Mouse (Mus musculus): ENCODE results near the gene Cep131. TPM values are rescaled to one million over a fixed set of nuclear protein-coding genes. Genes with fewer than 3 reads are reported as not detected.

The Cep131 gene
- polyA plus RNA-seq (2014; fragmentation: Illumina TruSeq; extraction: RNeasy Lipid Tissue Mini Kit (QIAGEN cat#74804); ENCODE audit: low read depth, low replicate concordance), result not detected

GRCm38 (mm10) chr11:120086702-120087152 is at the start of gene Cep131:
Cep131 (minus strand) TSS chr11:120086827.

GRCm38 (mm10) chr11:120098588-120099511 is 12.2 kb upstream of the Cep131 start, which contains the start of the genes Tepsin and Ndufaf8:
Tepsin (minus strand) TSS chr11:120098731.
Ndufaf8 (plus strand) TSS chr11:120098928.

GRCm38 (mm10) chr11:120046553-120047191 is 40.0 kb downstream of the Cep131 start, which contains the start of gene Aatk:
Aatk (minus strand) TSS chr11:120047167.

Other genes with a start within 250 kb of the Cep131 start
- 2.3 TPM for gene Chmp6, start 173.4 kb downstream of the Cep131 start, polyA plus RNA-seq (2014; fragmentation: Illumina TruSeq; extraction: RNeasy Lipid Tissue Mini Kit (QIAGEN cat#74804); ENCODE audit: low read depth, low replicate concordance)
- gene Baiap2, start 144.1 kb downstream of the Cep131 start, polyA plus RNA-seq (2014; fragmentation: Illumina TruSeq; extraction: RNeasy Lipid Tissue Mini Kit (QIAGEN cat#74804); ENCODE audit: low read depth, low replicate concordance), result 3.5 TPM
- gene Aatk, start 39.7 kb downstream of the Cep131 start, polyA plus RNA-seq (2014; fragmentation: Illumina TruSeq; extraction: RNeasy Lipid Tissue Mini Kit (QIAGEN cat#74804); ENCODE audit: low read depth, low replicate concordance), result 0.19 TPM
- 0.69 TPM for gene Tepsin, start 11.9 kb upstream of the Cep131 start, polyA plus RNA-seq (2014; fragmentation: Illumina TruSeq; extraction: RNeasy Lipid Tissue Mini Kit (QIAGEN cat#74804); ENCODE audit: low read depth, low replicate concordance)
- 3.0 TPM for gene Ndufaf8, start 12.1 kb upstream of the Cep131 start, polyA plus RNA-seq (2014; fragmentation: Illumina TruSeq; extraction: RNeasy Lipid Tissue Mini Kit (QIAGEN cat#74804); ENCODE audit: low read depth, low replicate concordance)
- 2.5 TPM for gene Slc38a10, start 64.5 kb upstream of the Cep131 start, polyA plus RNA-seq (2014; fragmentation: Illumina TruSeq; extraction: RNeasy Lipid Tissue Mini Kit (QIAGEN cat#74804); ENCODE audit: low read depth, low replicate concordance)
- 0.66 TPM for gene Bahcc1, start 146.1 kb upstream of the Cep131 start, polyA plus RNA-seq (2014; fragmentation: Illumina TruSeq; extraction: RNeasy Lipid Tissue Mini Kit (QIAGEN cat#74804); ENCODE audit: low read depth, low replicate concordance)